Mouse (Mus musculus): ENCODE measurements at regions not wholly inside any gene's neighbourhood (a gene's known extent, or its start where the extent isn't known, plus 50 kb on each side); places are given as distances from the start of the nearest gene placed in this dataset.

- DNase-seq (ENCODE audit: low spot score), result no peak
Observed at GRCm38 (mm10) chr3:77537848-77538247, 1463.8 kb downstream of the Fstl5 start.

GRCm38 (mm10) chr3:77577267-77577666, 1503.2 kb downstream of the Fstl5 start:
- peak; percentile 15 for DNase-seq (ENCODE audit: low spot score)

- DNase-seq (ENCODE audit: low spot score), result no peak
Observed at GRCm38 (mm10) chr3:77587218-77587617, 1513.1 kb downstream of the Fstl5 start.

All from retina, embryonic 14.5 days (tissue).